Mouse (Mus musculus): ENCODE data around the gene Pla2g6.

The Pla2g6 gene

GRCm38 (mm10) chr15:79328058-79328938 lies at the start of gene Pla2g6:
TSS of gene Pla2g6 (minus strand) at chr15:79328390.
- DNase-seq (ENCODE audit: low spot score in 2 of 2), result peak; percentile 96

GRCm38 (mm10) chr15:79377681-79378080 lies 49.5 kb upstream of the Pla2g6 start:
- no peak for DNase-seq (ENCODE audit: low spot score in 2 of 2)

- DNase-seq (ENCODE audit: low spot score in 2 of 2), result peak; percentile 66 to 71
Measured at GRCm38 (mm10) chr15:79374760-79375159, 46.6 kb upstream of the Pla2g6 start.

GRCm38 (mm10) chr15:79370281-79370843 lies 42.2 kb upstream of the Pla2g6 start:
- no peak for DNase-seq (ENCODE audit: low spot score in 2 of 2)

GRCm38 (mm10) chr15:79369452-79370280 lies 41.5 kb upstream of the Pla2g6 start:
- DNase-seq (ENCODE audit: low spot score in 2 of 2), result no peak

GRCm38 (mm10) chr15:79368861-79369440 lies 40.8 kb upstream of the Pla2g6 start:
- DNase-seq (ENCODE audit: low spot score in 2 of 2), result no peak

GRCm38 (mm10) chr15:79368313-79368811 lies 40.2 kb upstream of the Pla2g6 start:
- no peak for DNase-seq (ENCODE audit: low spot score in 2 of 2)

- DNase-seq (ENCODE audit: low spot score in 2 of 2), result no peak
Measured at GRCm38 (mm10) chr15:79366402-79366801, 38.2 kb upstream of the Pla2g6 start.

GRCm38 (mm10) chr15:79365068-79365467 lies 36.9 kb upstream of the Pla2g6 start:
- no peak for DNase-seq (ENCODE audit: low spot score in 2 of 2)

GRCm38 (mm10) chr15:79364120-79364519 lies 35.9 kb upstream of the Pla2g6 start:
- DNase-seq (ENCODE audit: low spot score in 2 of 2), result no peak

- no peak for DNase-seq (ENCODE audit: low spot score in 2 of 2)
Measured at GRCm38 (mm10) chr15:79361023-79361422, 32.8 kb upstream of the Pla2g6 start.

GRCm38 (mm10) chr15:79360371-79360770 lies 32.2 kb upstream of the Pla2g6 start:
- no peak for DNase-seq (ENCODE audit: low spot score in 2 of 2)

GRCm38 (mm10) chr15:79359954-79360353 lies 31.8 kb upstream of the Pla2g6 start:
- DNase-seq (ENCODE audit: low spot score in 2 of 2), result no peak

GRCm38 (mm10) chr15:79357974-79358690 lies 29.9 kb upstream of the Pla2g6 start:
- no peak for DNase-seq (ENCODE audit: low spot score in 2 of 2)

GRCm38 (mm10) chr15:79357036-79357911 lies 29.1 kb upstream of the Pla2g6 start:
- DNase-seq (ENCODE audit: low spot score in 2 of 2), result peak; percentile 60 to 78

GRCm38 (mm10) chr15:79356481-79356880 lies 28.3 kb upstream of the Pla2g6 start:
- DNase-seq (ENCODE audit: low spot score in 2 of 2), result no peak

- DNase-seq (ENCODE audit: low spot score in 2 of 2), result no peak
Measured at GRCm38 (mm10) chr15:79354619-79355018, 26.4 kb upstream of the Pla2g6 start.

- DNase-seq (ENCODE audit: low spot score in 2 of 2), result no peak
Measured at GRCm38 (mm10) chr15:79353690-79354305, 25.6 kb upstream of the Pla2g6 start.

- no peak for DNase-seq (ENCODE audit: low spot score in 2 of 2)
Measured at GRCm38 (mm10) chr15:79352479-79352878, 24.3 kb upstream of the Pla2g6 start.

GRCm38 (mm10) chr15:79351331-79351767 lies 23.2 kb upstream of the Pla2g6 start:
- no peak for DNase-seq (ENCODE audit: low spot score in 2 of 2)

All from thymus, postnatal 10 days (tissue).